Mouse (Mus musculus) hindbrain, postnatal 0 days (tissue): Measurements from ENCODE around the gene Smtnl2. TPM values are rescaled to one million over a fixed set of nuclear protein-coding genes. Genes with fewer than 3 reads are reported as not detected.
"Not testable (repeated sequence)": the region's sequence is repeated elsewhere in the genome, so short reads cannot be mapped to it uniquely, and the experiment has no call there.

Experiments
- ATAC-seq: fragments of 200-750 bp; cut with Nextera tagmentation; 2 replicates; pipeline ENCODE4 v1.8.0; 2017; ENCODE audit warnings: mild to moderate bottlenecking, moderate TSS enrichment, moderate library complexity
- DNase-seq: peaks from one replicate; pipeline ENCODE4 v3.0.0-alpha.2; 2015; ENCODE audit warnings: low spot score
- H3K27ac ChIP-seq: fragments of 300-500 bp; sonication (generic); 2 replicates; pipeline ENCODE4 v1.5.1; 2014; ENCODE audit warnings: mild to moderate bottlenecking
- H3K27me3 ChIP-seq: fragments of 300-500 bp; sonication (generic); 2 replicates; pipeline ENCODE4 v1.6.1; 2014; ENCODE audit warnings: low read length, mixed read lengths; ENCODE audit not compliant: insufficient read depth
- H3K36me3 ChIP-seq: fragments of 300-500 bp; sonication (generic); 2 replicates; pipeline ENCODE4 v1.6.1; 2014; ENCODE audit warnings: low read length, mixed read lengths; ENCODE audit not compliant: insufficient read depth
- H3K4me1 ChIP-seq: fragments of 300-500 bp; sonication (generic); 2 replicates; pipeline ENCODE4 v1.6.1; 2014; ENCODE audit warnings: antibody characterized with exemption, low read length, mixed read lengths; ENCODE audit not compliant: insufficient read depth
- H3K4me2 ChIP-seq: fragments of 300-500 bp; sonication (generic); 2 replicates; pipeline ENCODE4 v1.6.1; 2014; ENCODE audit warnings: low read depth, mild to moderate bottlenecking, low read length, moderate library complexity, mixed read lengths
- H3K4me3 ChIP-seq: fragments of 300-500 bp; sonication (generic); 2 replicates; pipeline ENCODE4 v1.5.1; 2014; ENCODE audit warnings: low read length
- H3K9ac ChIP-seq: fragments of 300-500 bp; sonication (generic); replicated peaks from 2 replicates; pipeline ENCODE4 v1.6.1; 2014; ENCODE audit warnings: mild to moderate bottlenecking, low read length, moderate library complexity, mixed read lengths
- H3K9me3 ChIP-seq: fragments of 300-500 bp; sonication (generic); 2 replicates; pipeline ENCODE4 v1.6.1; 2016; ENCODE audit warnings: low read length, mixed read lengths
- CTCF ChIP-seq: IDR thresholded peaks from 2 replicates; pipeline ENCODE4 v1.5.1; 2016; ENCODE audit warnings: antibody characterized with exemption, control low read depth, low read depth
- WGBS: fragments of 180-500 bp; shearing (Covaris S2); extraction: QIAGEN DNeasy Blood & Tissue Kit; methylation state at CpG from one replicate; pipeline ENCODE4 v1.1.7; 2014; 5-methylcytosine and 5-hydroxymethylcytosine counted together
- polyA plus RNA-seq: library from polyadenylated mRNA; unstranded; fragments of >200 nt; fragmentation: Nextera tagmentation; extraction: Ambion mirVana; gene quantifications from 2 replicates; pipeline ENCODE4 v1.2.1, GENCODE M21; 2015
- total RNA-seq: library from RNA; depleted of rRNA; stranded (reverse); fragments of >200 nt; gene quantifications from 2 replicates; pipeline ENCODE4 v1.2.3, GENCODE M21; 2014

Smtnl2 gene
- total and polyA plus RNA-seq, 2 experiments from 2014 or later = 9.7 to 19.1 TPM

GRCm38 (mm10) chr11:72436271-72436670 lies 24.8 kb upstream of the Smtnl2 start:
- Histone ChIP-seq H3K36me3 (no peaks in the 10 kb centered on the region), H3K4me1 (peaks cover 2% of the 10 kb centered on the region), H3K9ac (no peak overlapping the region), H3K4me3 (no peak overlapping the region), H3K27ac (no peak overlapping the region), H3K27me3 (no peaks in the 10 kb centered on the region), H3K4me2 (no peak overlapping the region), H3K9me3 (no peaks in the 10 kb centered on the region)
- peak; percentile 40 for DNase-seq
- ATAC-seq = no peak
- 54% methylated on average over 5 of the region's 5 CpGs for WGBS
- TF ChIP-seq CTCF = no peak

DNA sequence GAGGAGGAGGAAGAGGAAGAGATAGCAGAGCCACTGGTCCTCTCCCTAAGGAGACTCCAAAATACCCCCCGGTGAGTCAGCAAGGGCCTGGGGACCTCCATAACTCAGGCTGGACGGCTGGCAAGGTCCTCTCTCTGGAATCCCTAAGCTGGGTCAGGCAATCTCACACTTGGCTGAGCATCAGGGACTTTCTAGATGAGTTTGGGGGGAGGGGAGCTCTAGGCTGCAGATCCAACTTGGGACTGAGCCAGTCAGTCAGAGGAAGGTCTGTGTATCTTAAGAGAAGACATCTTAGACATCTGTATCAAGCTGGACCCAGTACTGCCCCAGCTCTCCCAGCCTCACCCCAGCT lies 24.2 kb upstream of the Smtnl2 start:
- Histone ChIP-seq H3K4me2 (no peak overlapping the region), H3K27ac (no peak overlapping the region), H3K36me3 (no peaks in the 10 kb centered on the region), H3K9ac (no peak overlapping the region), H3K4me3 (no peak overlapping the region), H3K9me3 (no peaks in the 10 kb centered on the region), H3K27me3 (no peaks in the 10 kb centered on the region), H3K4me1 (peaks cover 2% of the 10 kb centered on the region)
- no peak for TF ChIP-seq CTCF
- DNase-seq (peak; percentile 43), ATAC-seq (peak; percentile 46; the same call in 1 of the 2 replicates)
- WGBS = 43% methylated on average over 2 of the region's 2 CpGs

- Histone ChIP-seq H3K4me3 (no peak within 1 kb of the TSS), H3K4me1 (peaks cover 2% of the 10 kb centered on the region), H3K27me3 (no peaks in the 10 kb centered on the region), H3K27ac (no peak within 1 kb of the TSS), H3K36me3 (no peaks in the 10 kb centered on the region), H3K4me2 (no peak within 1 kb of the TSS), H3K9me3 (no peaks in the 10 kb centered on the region), H3K9ac (no peak within 1 kb of the TSS)
- 74% methylated on average over 11 of the region's 11 CpGs for WGBS
- ATAC-seq (no peak; the same call in 1 of the 2 replicates), DNase-seq (no peak)
- TF ChIP-seq CTCF = peak; percentile 16; the same call in 1 of the 2 replicates
Observed at GRCm38 (mm10) chr11:72434963-72435693, 23.6 kb upstream of the Smtnl2 start, which contains the start of gene Ggt6. Gene Ggt6, plus strand, starts transcription at chr11:72435526.

GRCm38 (mm10) chr11:72430311-72431068 lies 19.0 kb upstream of the Smtnl2 start:
- not testable (repeated sequence) for ATAC-seq, H3K27ac ChIP-seq, H3K9ac ChIP-seq, DNase-seq, H3K27me3 ChIP-seq, H3K4me2 ChIP-seq, H3K4me3 ChIP-seq, H3K36me3 ChIP-seq, H3K4me1 ChIP-seq, H3K9me3 ChIP-seq
- 57% methylated on average over 9 of the region's 9 CpGs for WGBS

GRCm38 (mm10) chr11:72429288-72429690 lies 17.8 kb upstream of the Smtnl2 start:
- TF ChIP-seq CTCF = peak; percentile 90
- Histone ChIP-seq H3K4me2 (0 out of 2 replicates have a peak overlapping the region, but pooled peaks have one; percentile 10), H3K27me3 (no peaks in the 10 kb centered on the region), H3K4me3 (no peak overlapping the region), H3K36me3 (no peaks in the 10 kb centered on the region), H3K27ac (no peak overlapping the region), H3K9me3 (no peaks in the 10 kb centered on the region), H3K4me1 (no peaks in the 10 kb centered on the region), H3K9ac (no peak overlapping the region)
- DNase-seq = peak; percentile 82
- 41% methylated on average over 7 of the region's 7 CpGs for WGBS
- ATAC-seq = peak; percentile 56

DNA sequence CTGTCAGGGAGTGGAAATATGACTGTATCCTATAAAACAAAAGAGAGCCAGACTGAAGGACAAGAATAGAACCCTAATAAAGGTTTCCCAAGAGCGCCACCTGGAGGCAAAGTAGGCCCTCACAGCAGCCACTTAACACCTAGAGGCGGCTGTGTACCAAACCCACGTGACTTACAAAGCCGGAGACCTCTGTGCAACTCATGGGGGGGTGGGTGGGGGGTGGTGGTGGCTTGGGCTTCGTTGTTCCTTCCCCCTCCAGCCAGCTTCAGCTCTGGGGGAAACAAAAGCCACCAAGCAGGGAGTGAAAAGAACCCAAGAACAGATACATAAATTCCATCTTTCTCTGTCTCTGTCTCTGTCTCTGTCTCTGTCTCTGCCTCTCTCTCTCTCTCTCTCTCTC lies 17.2 kb upstream of the Smtnl2 start:
- H3K4me1 ChIP-seq = no peaks in the 10 kb centered on the region
- H3K27ac ChIP-seq = no peak overlapping the region
- H3K9me3 ChIP-seq = no peaks in the 10 kb centered on the region
- 3% methylated on average over 5 of the region's 5 CpGs for WGBS
- peak; percentile 66 for TF ChIP-seq CTCF
- H3K27me3 ChIP-seq = no peaks in the 10 kb centered on the region
- ATAC-seq = 0 out of 2 replicates have a peak, but pooled peaks have one; percentile 35
- no peak overlapping the region for H3K9ac ChIP-seq
- H3K36me3 ChIP-seq = no peaks in the 10 kb centered on the region
- no peak overlapping the region for H3K4me3 ChIP-seq
- no peak overlapping the region for H3K4me2 ChIP-seq
- DNase-seq = peak; percentile 83

GRCm38 (mm10) chr11:72426884-72427283 lies 15.4 kb upstream of the Smtnl2 start:
- H3K27me3 ChIP-seq = no peaks in the 10 kb centered on the region
- no peaks in the 10 kb centered on the region for H3K4me1 ChIP-seq
- no peak overlapping the region for H3K4me3 ChIP-seq
- H3K36me3 ChIP-seq = no peaks in the 10 kb centered on the region
- TF ChIP-seq CTCF = peak; percentile 52
- ATAC-seq (no peak), DNase-seq (no peak)
- H3K4me2 ChIP-seq = no peak overlapping the region
- no peak overlapping the region for H3K9ac ChIP-seq
- H3K9me3 ChIP-seq = no peaks in the 10 kb centered on the region
- H3K27ac ChIP-seq = no peak overlapping the region
